Mouse (Mus musculus) liver, adult (tissue): ENCODE data around the gene Gm4133.
"Not testable (repeated sequence)": the region's sequence is repeated elsewhere in the genome, so short reads cannot be mapped to it uniquely, and the experiment has no call there.

ENCODE experiments used
- GATA4 ChIP-seq: IDR thresholded peaks from 2 replicates; pipeline ENCODE4 v1.6.1; 2014; ENCODE audit warnings: mild to moderate bottlenecking, low read length; ENCODE audit not compliant: insufficient replicate concordance

Gm4133 gene

GRCm38 (mm10) chr7:20333965-20334364 is at the start of gene Gm4133:
Gm4133 (minus strand) TSS chr7:20334065.
- TF ChIP-seq GATA4 = not testable (repeated sequence)

GRCm38 (mm10) chr7:20375310-20375709 is 41.4 kb upstream of the Gm4133 start, which contains the start of gene Gm5728:
Gm5728 (minus strand) TSS chr7:20375410.
- TF ChIP-seq GATA4 = not testable (repeated sequence)
